Mouse (Mus musculus): ENCODE results near the gene Csnk2a2. TPM values are rescaled to one million over a fixed set of nuclear protein-coding genes. Genes with fewer than 3 reads are reported as not detected.

The Csnk2a2 gene
- total RNA-seq, 2 experiments from 2014 or later, result 74.6 to 81.6 TPM

DNA sequence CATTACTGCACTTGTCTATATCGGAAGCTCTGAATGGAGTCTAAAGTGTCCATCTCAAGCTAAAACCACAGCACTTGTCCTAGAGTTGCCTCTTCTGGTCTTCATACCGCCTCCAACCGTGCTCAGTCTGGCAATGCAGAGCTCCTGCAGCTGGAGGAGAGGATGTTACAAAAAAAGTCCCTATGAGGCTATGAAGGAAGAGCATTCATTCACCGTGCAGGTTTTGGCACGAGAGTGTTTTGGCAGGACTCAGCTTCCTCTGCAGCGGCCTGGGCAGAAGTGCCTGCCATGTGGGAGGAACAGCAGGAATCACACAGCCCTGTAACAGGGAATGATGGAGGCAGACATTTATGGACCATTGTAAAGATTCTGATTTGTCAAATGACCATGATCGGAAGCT lies 12.6 kb upstream of the Csnk2a2 start:
- H3K4me3 ChIP-seq, result no peak overlapping the region

DNA sequence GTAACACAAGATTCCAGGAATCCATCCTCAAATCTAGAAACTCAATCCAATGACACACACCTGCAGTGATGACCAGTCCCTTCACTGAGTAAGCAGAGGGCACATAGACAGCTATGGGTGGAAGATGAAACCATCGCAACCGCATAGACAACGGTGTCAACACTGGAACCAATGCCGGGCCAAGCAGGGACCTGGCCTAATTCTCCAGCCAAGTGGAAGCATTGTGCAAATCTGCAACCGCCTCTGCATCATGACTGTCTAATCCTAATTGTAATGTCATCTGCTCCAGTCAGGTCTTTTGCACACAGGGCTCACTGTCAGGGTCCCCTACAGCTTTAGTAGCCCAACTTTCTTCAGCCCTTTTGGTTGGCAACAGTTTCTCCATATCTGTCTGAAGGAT lies 10.6 kb upstream of the Csnk2a2 start:
- TF ChIP-seq CTCF (conservative IDR thresholded peaks at IDR 0.05), result no peak
- no peak overlapping the region for H3K27ac ChIP-seq
- H3K4me3 ChIP-seq, result no peak overlapping the region
- no peak for DNase-seq (ENCODE audit: low spot score in 2 of 2)

More for the DNA sequence above, 12.6 kb upstream of the Csnk2a2 start:
- H3K27ac ChIP-seq, result no peak overlapping the region
- TF ChIP-seq CTCF (conservative IDR thresholded peaks at IDR 0.05), result no peak
- no peak for DNase-seq (ENCODE audit: low spot score in 2 of 2)

DNA sequence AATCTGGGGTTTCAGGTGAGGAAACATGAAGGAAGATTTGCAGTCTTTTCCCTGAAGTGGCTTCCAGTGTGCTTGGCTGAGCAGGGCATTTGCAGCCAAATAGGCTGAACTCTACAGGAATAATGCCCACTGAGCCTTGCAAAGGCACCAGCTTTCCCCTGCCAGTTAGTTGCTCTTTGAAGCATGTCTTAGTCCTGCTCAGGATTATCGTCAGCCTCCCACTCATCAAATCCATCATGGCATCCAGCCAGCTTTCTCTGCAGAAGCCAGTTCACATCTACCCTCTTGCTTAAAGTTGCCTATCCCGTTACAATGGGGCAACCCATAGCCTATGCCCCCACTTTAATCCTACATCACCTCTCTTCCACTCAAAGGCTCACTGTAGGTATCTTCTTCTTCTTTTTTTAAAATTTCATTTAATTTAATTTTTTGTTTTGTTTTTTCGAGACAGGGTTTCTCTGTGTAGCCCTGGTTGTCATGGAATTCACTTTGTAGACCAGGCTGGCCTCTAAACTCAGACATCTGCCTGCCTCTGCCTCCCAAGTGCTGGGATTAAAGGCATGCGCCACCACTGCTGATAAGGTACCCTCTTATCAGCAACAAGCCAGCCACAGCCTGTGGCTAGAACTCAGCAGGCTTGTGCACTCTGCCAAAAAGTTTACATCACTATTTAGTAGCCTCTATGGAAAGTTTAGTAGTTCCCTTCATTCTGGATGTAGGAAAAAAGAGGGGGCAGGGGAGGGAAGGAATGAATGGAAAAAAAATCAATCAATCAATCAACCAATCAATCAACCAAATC lies 9.6 kb upstream of the Csnk2a2 start:
- Histone ChIP-seq H3K4me3 (no peak overlapping the region), H3K27ac (no peak overlapping the region)
- TF ChIP-seq CTCF (conservative IDR thresholded peaks at IDR 0.05), result no peak
- no peak for DNase-seq (ENCODE audit: low spot score in 2 of 2)

DNA sequence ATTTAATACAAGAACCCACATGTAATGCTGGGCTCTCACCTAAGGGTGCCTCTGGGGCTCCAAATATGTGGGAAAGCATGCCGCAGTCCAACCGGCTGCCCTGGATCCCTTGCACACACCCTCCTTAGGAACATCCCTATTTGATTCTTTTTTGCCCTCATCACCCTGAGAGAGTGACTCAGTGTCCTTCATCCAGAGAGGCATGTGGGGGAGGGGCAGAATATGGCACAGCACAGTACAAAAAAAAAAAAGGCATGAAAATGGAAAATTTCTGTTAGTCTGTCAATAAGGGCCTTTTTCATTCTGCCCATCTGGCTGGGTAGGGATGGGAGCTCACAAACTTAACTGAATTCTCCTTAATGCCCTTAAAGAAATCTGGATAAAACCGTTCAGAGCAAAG lies 8.0 kb upstream of the Csnk2a2 start:
- TF ChIP-seq CTCF (conservative IDR thresholded peaks at IDR 0.05), result no peak
- no peak overlapping the region for H3K4me3 ChIP-seq
- no peak overlapping the region for H3K27ac ChIP-seq
- no peak for DNase-seq (ENCODE audit: low spot score in 2 of 2)

DNA sequence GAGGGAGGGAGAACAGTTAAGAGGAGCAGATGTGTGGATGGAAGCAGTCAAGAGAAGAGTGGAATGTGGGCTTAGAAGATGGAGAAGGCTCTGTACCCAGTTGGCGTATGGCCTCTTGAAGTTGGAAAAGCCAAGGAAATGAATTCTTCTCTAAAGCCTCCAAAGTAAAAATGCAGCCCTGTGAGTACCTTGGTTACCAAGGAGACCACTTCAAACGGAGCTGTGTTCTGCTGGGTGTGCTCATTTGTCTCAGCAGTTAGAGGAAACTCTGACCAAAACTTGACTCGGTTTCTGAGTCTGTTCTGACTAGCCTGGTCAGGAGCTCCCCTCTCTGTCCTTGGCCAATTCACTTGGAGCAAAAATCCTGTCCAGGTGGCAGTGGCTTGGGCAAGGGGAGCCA lies 6.6 kb upstream of the Csnk2a2 start:
- Histone ChIP-seq H3K27ac (no peak overlapping the region), H3K4me3 (no peak overlapping the region)
- DNase-seq (ENCODE audit: low spot score in 2 of 2), result no peak
- no peak for TF ChIP-seq CTCF (conservative IDR thresholded peaks at IDR 0.05)

DNA sequence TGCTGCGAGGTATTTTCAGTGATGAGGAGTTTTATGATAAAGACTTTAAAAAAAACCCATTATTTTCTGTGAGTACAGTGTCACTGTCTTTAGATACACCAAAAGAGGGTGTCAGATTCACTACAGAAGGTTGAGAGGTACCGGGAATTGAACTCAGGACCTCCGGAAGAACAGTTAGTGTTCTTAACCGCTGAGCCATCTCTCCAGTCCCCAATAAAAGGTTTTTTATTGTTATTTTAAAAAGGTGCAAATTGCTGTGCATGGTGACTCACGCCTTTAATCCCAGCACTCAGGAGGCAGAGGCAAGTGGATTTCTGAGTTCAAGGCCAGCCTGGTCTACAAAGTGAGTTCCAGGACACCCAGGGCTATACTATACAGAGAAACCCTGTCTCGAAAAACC lies 5.6 kb upstream of the Csnk2a2 start:
- no peak for TF ChIP-seq CTCF (conservative IDR thresholded peaks at IDR 0.05)
- H3K27ac ChIP-seq, result no peak overlapping the region
- no peak for DNase-seq (ENCODE audit: low spot score in 2 of 2)
- H3K4me3 ChIP-seq, result no peak overlapping the region

DNA sequence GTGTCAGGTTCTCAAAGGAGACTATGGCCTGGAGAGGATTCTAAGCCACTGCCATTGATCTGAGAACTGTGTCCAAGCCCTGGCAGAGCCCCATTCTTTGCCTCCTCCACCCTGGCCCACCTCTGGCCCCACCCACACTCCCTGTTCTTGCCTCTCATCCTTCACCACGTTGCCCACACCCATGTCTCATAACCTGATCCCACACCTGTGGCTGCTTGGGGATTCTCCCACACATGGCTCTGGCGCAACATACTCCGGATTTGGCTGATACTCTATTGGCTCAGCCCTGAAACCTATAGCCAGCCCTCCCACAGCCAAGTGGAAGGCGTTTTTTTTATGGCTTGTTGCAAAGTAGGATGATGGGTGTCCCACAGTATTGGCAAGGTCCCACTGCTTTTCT lies 2.2 kb upstream of the Csnk2a2 start:
- no peak for TF ChIP-seq CTCF (conservative IDR thresholded peaks at IDR 0.05)

DNA sequence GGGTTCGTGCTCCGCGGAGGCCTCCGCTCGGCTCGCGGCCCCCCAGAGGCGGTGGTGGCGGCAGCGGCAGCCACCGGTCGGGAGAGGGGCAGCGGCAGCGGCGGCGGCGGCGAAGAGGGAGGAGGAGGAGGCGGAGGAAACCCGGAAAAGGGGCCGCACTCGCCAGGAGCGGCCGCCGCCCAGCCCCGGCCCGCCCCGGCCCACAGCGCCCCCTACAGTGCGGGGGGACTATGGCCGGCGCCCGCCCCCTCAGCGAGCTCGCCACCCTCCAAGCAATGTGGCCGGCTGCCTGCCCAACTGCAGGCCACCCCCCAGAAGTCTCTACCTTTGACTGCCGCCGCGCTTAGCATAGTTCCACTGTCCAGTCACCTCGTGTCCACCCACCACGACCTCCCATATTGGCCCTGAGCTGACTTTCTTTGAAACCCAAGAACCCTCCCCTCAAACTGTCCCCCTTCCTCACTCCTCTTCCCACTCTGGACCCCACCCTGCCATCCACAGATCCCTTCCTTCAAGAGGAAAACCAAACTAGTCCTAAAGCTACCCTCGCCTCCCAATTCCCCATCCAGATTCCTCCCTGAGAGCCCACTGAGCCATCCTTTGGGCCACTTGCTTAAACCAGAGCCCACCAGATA lies 1.0 kb downstream of the Csnk2a2 start:
- Histone ChIP-seq H3K27ac (peak overlapping the region; percentile 76), H3K4me3 (peak overlapping the region; percentile 55)
- peak; percentile 72 to 91 for DNase-seq (ENCODE audit: low spot score in 2 of 2)
- TF ChIP-seq CTCF (conservative IDR thresholded peaks at IDR 0.05), result peak; percentile 93

More for the DNA sequence above, 2.2 kb upstream of the Csnk2a2 start:
- no peak overlapping the region for H3K27ac ChIP-seq
- H3K4me3 ChIP-seq, result no peak overlapping the region
- no peak for DNase-seq (ENCODE audit: low spot score in 2 of 2)

DNA sequence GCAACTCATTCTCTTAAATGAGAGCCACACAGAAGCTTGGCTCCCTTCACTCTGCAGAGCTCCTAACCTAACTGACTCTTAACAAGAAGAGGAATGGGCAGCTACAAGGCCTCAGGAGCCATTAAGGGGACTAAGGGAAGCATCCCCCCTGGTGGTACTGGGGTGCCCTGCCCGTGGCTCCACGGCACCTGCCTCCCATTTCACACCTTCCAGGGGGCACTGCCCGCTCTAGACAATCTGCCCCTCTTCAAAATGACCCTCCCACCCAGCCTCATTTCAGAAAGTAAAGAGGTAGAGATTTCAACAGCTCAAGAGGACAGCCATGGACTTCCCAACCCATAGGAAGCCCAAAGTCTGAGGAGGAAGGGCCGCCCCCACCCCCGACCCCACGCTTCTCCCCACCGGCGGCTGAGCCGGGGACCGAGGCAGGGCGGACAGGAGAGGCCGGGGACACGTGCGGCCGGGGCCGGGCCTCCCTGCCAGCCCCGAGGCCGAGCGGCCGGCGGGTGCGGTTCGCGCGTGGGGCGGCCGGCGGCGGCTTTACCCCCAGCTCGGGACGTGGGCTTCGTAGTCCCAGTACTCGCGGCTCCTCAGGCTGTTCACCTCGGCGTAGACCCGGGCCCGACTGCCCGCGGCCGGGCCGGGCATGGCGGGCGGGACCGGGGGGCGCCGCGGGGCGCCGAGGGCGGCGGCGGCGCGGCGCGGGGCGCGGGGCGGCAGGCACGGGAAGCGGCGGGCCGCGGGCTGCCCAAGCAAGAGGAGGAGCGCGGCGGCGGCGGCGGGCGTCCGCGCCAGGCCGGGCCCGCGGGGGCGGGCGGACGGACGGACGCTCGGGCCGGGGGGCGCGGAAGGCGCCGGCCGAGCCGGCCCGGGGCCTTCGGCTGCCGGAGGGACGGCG lies 1.8 kb downstream of the Csnk2a2 start:
- Histone ChIP-seq H3K27ac (peak overlapping the region; percentile 76), H3K4me3 (peak overlapping the region; percentile 71)
- DNase-seq (ENCODE audit: low spot score in 2 of 2), result no peak
- peak; percentile 40 for TF ChIP-seq CTCF (conservative IDR thresholded peaks at IDR 0.05)

DNA sequence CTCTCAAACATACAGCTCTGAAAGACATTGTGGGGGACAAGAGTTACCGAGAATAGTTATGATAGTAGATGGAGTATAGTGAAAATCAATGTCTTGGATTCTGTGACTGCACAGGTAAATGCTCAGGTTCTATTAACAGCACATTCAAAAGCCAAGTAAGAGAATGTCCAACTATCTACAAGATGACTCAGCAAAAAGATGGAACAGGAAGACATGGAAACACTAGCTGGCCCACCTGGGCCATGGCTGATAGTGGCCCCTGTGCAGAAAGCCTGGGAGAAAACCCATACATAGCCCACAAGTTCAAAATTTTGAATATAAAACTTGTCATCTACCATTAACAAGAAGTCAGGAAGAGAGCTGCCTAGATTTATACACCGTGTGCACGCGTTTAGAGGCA lies 19.8 kb downstream of the Csnk2a2 start:
- Histone ChIP-seq H3K4me3 (no peak overlapping the region), H3K27ac (no peak overlapping the region)
- DNase-seq (ENCODE audit: low spot score in 2 of 2), result no peak
- no peak for TF ChIP-seq CTCF (conservative IDR thresholded peaks at IDR 0.05)

DNA sequence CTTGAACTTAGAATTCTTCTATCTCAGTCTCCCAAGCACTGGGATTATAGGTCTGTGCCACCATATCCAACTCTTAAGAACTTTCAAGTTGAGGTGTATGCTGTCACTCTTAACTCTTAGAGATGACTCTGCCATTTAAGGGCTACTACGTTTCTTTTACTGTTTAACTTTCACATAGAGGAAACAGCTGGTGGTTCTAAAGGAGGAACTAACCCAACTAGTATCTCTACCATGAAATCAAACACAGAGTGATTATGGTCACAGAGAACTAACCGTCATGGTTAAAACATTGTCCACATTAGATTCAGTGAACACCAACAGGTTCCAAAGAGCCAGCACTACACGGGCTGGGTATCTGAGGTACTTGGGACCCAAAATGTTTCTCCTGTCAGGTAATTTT lies 20.8 kb downstream of the Csnk2a2 start:
- no peak overlapping the region for H3K4me3 ChIP-seq
- no peak overlapping the region for H3K27ac ChIP-seq
- no peak for DNase-seq (ENCODE audit: low spot score in 2 of 2)
- no peak for TF ChIP-seq CTCF (conservative IDR thresholded peaks at IDR 0.05)

DNA sequence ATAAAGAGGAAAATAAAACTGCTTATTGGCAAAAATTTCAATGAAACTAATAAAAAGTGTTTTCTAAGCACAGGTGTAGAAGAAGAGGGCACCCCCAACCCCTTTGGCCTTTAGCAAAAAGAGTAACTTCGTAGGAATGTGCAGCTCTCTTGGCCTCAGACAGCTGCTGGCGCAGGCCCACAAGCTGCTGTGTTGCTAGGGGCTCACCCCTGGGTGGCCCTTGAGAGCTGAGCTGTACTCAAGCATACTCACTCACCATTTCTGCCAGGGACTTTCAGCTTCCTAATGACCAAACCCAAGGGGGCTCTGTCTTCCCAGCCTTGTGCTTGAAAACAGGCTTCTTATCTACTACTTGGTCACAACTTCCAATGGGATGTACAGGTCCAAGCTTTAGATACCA lies 23.3 kb downstream of the Csnk2a2 start:
- Histone ChIP-seq H3K27ac (no peak overlapping the region), H3K4me3 (no peak overlapping the region)
- no peak for DNase-seq (ENCODE audit: low spot score in 2 of 2)
- TF ChIP-seq CTCF (conservative IDR thresholded peaks at IDR 0.05), result no peak

DNA sequence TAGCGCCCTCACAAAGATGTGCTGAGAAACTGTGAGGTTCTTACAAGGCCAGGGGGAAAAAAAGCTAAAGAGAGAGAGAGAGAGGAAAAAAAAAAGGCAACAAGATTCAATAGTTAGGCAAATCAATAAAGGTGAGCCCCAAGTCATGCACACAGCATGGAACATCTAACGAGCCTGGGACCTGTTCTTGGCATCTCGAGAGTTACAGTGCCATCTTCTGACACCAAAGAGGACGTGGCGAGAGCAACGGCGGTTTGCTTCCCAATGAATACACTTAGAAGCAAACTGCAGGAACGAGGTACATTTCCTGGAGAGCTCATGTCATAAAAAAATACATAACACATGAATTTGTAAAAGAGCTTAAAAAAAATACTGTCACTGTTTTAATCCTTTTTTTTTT lies 37.3 kb downstream of the Csnk2a2 start:
- no peak overlapping the region for H3K27ac ChIP-seq
- DNase-seq (ENCODE audit: low spot score in 2 of 2), result no peak
- peak; percentile 59 for TF ChIP-seq CTCF (conservative IDR thresholded peaks at IDR 0.05)
- H3K4me3 ChIP-seq, result no peak overlapping the region
